Mouse (Mus musculus): Measurements from ENCODE around the gene Zpr1. TPM values are rescaled to one million over a fixed set of nuclear protein-coding genes. Genes with fewer than 3 reads are reported as not detected.

Zpr1 gene
- polyA plus RNA-seq, 1 experiment from 2014 or later, result 70.2 TPM

DNA sequence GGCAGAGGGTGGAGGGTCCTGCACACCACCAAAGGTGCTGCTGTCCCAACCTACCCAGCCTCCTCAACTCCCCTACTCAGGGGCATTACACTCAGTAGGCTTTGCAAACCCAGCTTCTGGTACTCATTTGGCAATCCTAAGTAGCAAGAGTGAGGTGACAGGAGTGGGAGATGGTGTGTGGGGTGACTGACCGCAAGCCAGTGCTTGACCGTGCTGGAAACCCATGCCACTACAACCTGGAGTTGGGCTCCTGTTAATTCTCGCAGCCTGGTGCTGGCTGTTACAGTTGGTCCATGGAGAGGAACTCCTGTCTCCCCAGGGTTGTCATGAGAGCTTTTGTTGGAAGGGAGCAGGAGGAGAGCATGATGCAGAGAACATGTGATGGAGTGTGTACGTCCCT is 2.1 kb upstream of the Zpr1 start:
- Histone ChIP-seq H3K4me1 (replicated peaks; ENCODE audit: control insufficient read depth, insufficient read depth, low read length) (peaks cover 5% of the 10 kb centered on the region; the same call in 1 of the 2 replicates), H3K9me3 (ENCODE audit: control insufficient read depth, low read length) (no peaks in the 10 kb centered on the region), H3K4me3 (ENCODE audit: low read depth, low read length) (no peak overlapping the region), H3K27me3 (replicated peaks; ENCODE audit: control insufficient read depth, insufficient read depth, low read length) (peaks cover 10% of the 10 kb centered on the region; the same call in 1 of the 2 replicates), H3K9ac (ENCODE audit: low read length) (no peak overlapping the region), H3K36me3 (ENCODE audit: control insufficient read depth, insufficient read depth, low read length) (peaks cover 16% of the 10 kb centered on the region), H3K4me2 (ENCODE audit: low read length) (no peak overlapping the region), H3K27ac (ENCODE audit: low read depth) (no peak overlapping the region)
- WGBS, result 89% methylated on average over 4 of the region's 4 CpGs
- ATAC-seq (replicated peaks; ENCODE audit: low FRiP score, low TSS enrichment, low read depth), result no peak
- DNase-seq (ENCODE audit: low spot score), result no peak

GRCm38 (mm10) chr9:46272070-46272469 is 794 bp upstream of the Zpr1 start:
- Histone ChIP-seq H3K4me2 (ENCODE audit: low read length) (no peak overlapping the region), H3K36me3 (ENCODE audit: control insufficient read depth, insufficient read depth, low read length) (peaks cover 29% of the 10 kb centered on the region), H3K9ac (ENCODE audit: low read length) (no peak overlapping the region), H3K4me1 (replicated peaks; ENCODE audit: control insufficient read depth, insufficient read depth, low read length) (peaks cover 5% of the 10 kb centered on the region; the same call in 1 of the 2 replicates), H3K9me3 (ENCODE audit: control insufficient read depth, low read length) (no peaks in the 10 kb centered on the region), H3K27ac (ENCODE audit: low read depth) (no peak overlapping the region), H3K27me3 (replicated peaks; ENCODE audit: control insufficient read depth, insufficient read depth, low read length) (peaks cover 10% of the 10 kb centered on the region; the same call in 1 of the 2 replicates), H3K4me3 (ENCODE audit: low read depth, low read length) (0 out of 2 replicates have a peak overlapping the region, but pooled peaks have one; percentile 61)
- ATAC-seq (replicated peaks; ENCODE audit: low FRiP score, low TSS enrichment, low read depth), result no peak
- 79% methylated on average over 9 of the region's 9 CpGs for WGBS
- DNase-seq (ENCODE audit: low spot score), result no peak

- Histone ChIP-seq H3K4me2 (ENCODE audit: low read length) (no peak overlapping the region), H3K4me3 (ENCODE audit: low read depth, low read length) (no peak overlapping the region), H3K9me3 (ENCODE audit: control insufficient read depth, low read length) (no peaks in the 10 kb centered on the region), H3K36me3 (ENCODE audit: control insufficient read depth, insufficient read depth, low read length) (peaks cover 51% of the 10 kb centered on the region), H3K4me1 (replicated peaks; ENCODE audit: control insufficient read depth, insufficient read depth, low read length) (peaks cover 5% of the 10 kb centered on the region; the same call in 1 of the 2 replicates), H3K27ac (ENCODE audit: low read depth) (no peak overlapping the region), H3K27me3 (replicated peaks; ENCODE audit: control insufficient read depth, insufficient read depth, low read length) (peaks cover 10% of the 10 kb centered on the region; the same call in 1 of the 2 replicates), H3K9ac (ENCODE audit: low read length) (no peak overlapping the region)
- DNase-seq (ENCODE audit: low spot score) (no peak), ATAC-seq (replicated peaks; ENCODE audit: low FRiP score, low TSS enrichment, low read depth) (no peak)
- 90% methylated on average over 9 of the region's 9 CpGs for WGBS
These were observed 1.6 kb downstream of the Zpr1 start for GRCm38 (mm10) chr9:46274494-46274893.

DNA sequence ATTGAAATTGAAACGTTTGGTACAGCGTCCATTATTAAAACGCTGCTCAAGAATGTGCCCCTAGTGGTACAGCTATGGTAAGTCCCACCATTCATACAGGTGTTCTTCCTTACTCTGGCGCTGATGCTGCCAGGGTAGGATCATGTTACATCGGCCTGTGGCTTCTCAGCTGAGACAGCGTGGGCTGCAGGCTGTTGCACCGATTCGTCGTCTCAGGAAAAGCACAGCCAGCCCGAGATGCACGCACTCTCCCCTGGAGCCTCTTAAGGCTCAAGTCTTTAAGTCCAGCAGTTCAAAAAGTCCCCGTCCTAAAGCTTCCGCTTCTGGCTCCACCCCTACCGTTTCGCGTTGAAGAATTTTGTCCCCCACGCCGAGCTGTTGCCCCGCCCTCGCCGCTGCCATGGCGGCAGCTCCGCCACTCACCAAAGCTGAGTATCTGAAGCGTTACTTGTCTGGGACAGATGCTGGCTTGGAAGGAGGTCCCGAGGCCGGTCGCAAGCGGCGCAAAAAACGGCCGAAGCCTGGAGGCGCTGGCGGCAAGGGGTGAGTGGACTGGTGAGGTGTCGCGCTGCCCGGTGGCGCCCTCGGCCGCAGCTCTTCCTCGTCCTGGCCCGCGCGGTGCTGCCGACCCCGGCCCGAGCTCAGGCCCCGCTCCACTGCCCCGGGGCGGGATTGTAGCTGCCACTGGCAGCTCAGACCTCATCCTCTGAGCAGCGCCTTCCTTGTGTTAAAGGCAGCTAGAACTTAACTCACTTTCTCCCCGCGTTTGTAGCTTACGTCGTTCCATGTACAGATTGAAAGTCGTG is 10.0 kb downstream of the Zpr1 start, which contains the start of gene Bud13:
TSS of gene Bud13 (plus strand) at position 378 of the 806 bp plus-strand sequence.
- peak; percentile 92 for ATAC-seq (replicated peaks; ENCODE audit: low FRiP score, low TSS enrichment, low read depth)
- WGBS, result under 1% methylated on average over 55 of the region's 55 CpGs
- H3K36me3 ChIP-seq (ENCODE audit: control insufficient read depth, insufficient read depth, low read length), result peaks cover 56% of the 10 kb centered on the region

GRCm38 (mm10) chr9:46298381-46298780 is 25.5 kb downstream of the Zpr1 start:
- 76% methylated on average over 4 of the region's 4 CpGs for WGBS
- ATAC-seq (replicated peaks; ENCODE audit: low FRiP score, low TSS enrichment, low read depth), result no peak
- Histone ChIP-seq H3K9ac (ENCODE audit: low read length) (no peak overlapping the region), H3K27ac (ENCODE audit: low read depth) (no peak overlapping the region), H3K4me1 (replicated peaks; ENCODE audit: control insufficient read depth, insufficient read depth, low read length) (no peaks in the 10 kb centered on the region), H3K4me2 (ENCODE audit: low read length) (no peak overlapping the region), H3K9me3 (ENCODE audit: control insufficient read depth, low read length) (no peaks in the 10 kb centered on the region), H3K27me3 (replicated peaks; ENCODE audit: control insufficient read depth, insufficient read depth, low read length) (no peaks in the 10 kb centered on the region), H3K4me3 (ENCODE audit: low read depth, low read length) (no peak overlapping the region), H3K36me3 (ENCODE audit: control insufficient read depth, insufficient read depth, low read length) (peaks cover 59% of the 10 kb centered on the region)
- no peak for DNase-seq (ENCODE audit: low spot score)

More for the DNA sequence above, 10.0 kb downstream of the Zpr1 start, which contains the start of gene Bud13:
- no peaks in the 10 kb centered on the region for H3K9me3 ChIP-seq (ENCODE audit: control insufficient read depth, low read length)
- H3K9ac ChIP-seq (ENCODE audit: low read length), result peak within 1 kb of the TSS; percentile 69
- H3K27ac ChIP-seq (ENCODE audit: low read depth), result peak within 1 kb of the TSS; percentile 75
- peak; percentile 99 for DNase-seq (ENCODE audit: low spot score)
- H3K4me3 ChIP-seq (ENCODE audit: low read depth, low read length), result peak within 1 kb of the TSS; percentile 64
- H3K4me2 ChIP-seq (ENCODE audit: low read length), result peak within 1 kb of the TSS; percentile 61
- no peaks in the 10 kb centered on the region for H3K27me3 ChIP-seq (replicated peaks; ENCODE audit: control insufficient read depth, insufficient read depth, low read length)
- peaks cover 5% of the 10 kb centered on the region for H3K4me1 ChIP-seq (replicated peaks; ENCODE audit: control insufficient read depth, insufficient read depth, low read length)

- no peaks in the 10 kb centered on the region for H3K27me3 ChIP-seq (replicated peaks; ENCODE audit: control insufficient read depth, insufficient read depth, low read length)
- ATAC-seq (replicated peaks; ENCODE audit: low FRiP score, low TSS enrichment, low read depth), result 0 out of 2 replicates have a peak, but pooled peaks have one; percentile 41
- H3K27ac ChIP-seq (ENCODE audit: low read depth), result no peak overlapping the region
- no peaks in the 10 kb centered on the region for H3K4me1 ChIP-seq (replicated peaks; ENCODE audit: control insufficient read depth, insufficient read depth, low read length)
- H3K9me3 ChIP-seq (ENCODE audit: control insufficient read depth, low read length), result no peaks in the 10 kb centered on the region
- H3K9ac ChIP-seq (ENCODE audit: low read length), result no peak overlapping the region
- WGBS, result 12% methylated on average over 2 of the region's 2 CpGs
- peak; percentile 68 for DNase-seq (ENCODE audit: low spot score)
- peaks cover 29% of the 10 kb centered on the region for H3K36me3 ChIP-seq (ENCODE audit: control insufficient read depth, insufficient read depth, low read length)
- H3K4me3 ChIP-seq (ENCODE audit: low read depth, low read length), result no peak overlapping the region
- no peak overlapping the region for H3K4me2 ChIP-seq (ENCODE audit: low read length)
These were observed 29.3 kb downstream of the Zpr1 start for GRCm38 (mm10) chr9:46302142-46302541.

- H3K9me3 ChIP-seq (ENCODE audit: control insufficient read depth, low read length), result no peaks in the 10 kb centered on the region
- H3K27me3 ChIP-seq (replicated peaks; ENCODE audit: control insufficient read depth, insufficient read depth, low read length), result no peaks in the 10 kb centered on the region
- 13% methylated on average over 7 of the region's 7 CpGs for WGBS
- H3K36me3 ChIP-seq (ENCODE audit: control insufficient read depth, insufficient read depth, low read length), result no peaks in the 10 kb centered on the region
- no peak overlapping the region for H3K4me2 ChIP-seq (ENCODE audit: low read length)
- H3K9ac ChIP-seq (ENCODE audit: low read length), result no peak overlapping the region
- ATAC-seq (replicated peaks; ENCODE audit: low FRiP score, low TSS enrichment, low read depth) (no peak), DNase-seq (ENCODE audit: low spot score) (no peak)
- no peak overlapping the region for H3K27ac ChIP-seq (ENCODE audit: low read depth)
- no peaks in the 10 kb centered on the region; the same call in 1 of the 2 replicates for H3K4me1 ChIP-seq (replicated peaks; ENCODE audit: control insufficient read depth, insufficient read depth, low read length)
- no peak overlapping the region for H3K4me3 ChIP-seq (ENCODE audit: low read depth, low read length)
These were observed 36.3 kb downstream of the Zpr1 start for GRCm38 (mm10) chr9:46309121-46309520.

GRCm38 (mm10) chr9:46314507-46314906 is 41.6 kb downstream of the Zpr1 start:
- H3K9me3 ChIP-seq (ENCODE audit: control insufficient read depth, low read length), result no peaks in the 10 kb centered on the region
- no peak overlapping the region for H3K4me3 ChIP-seq (ENCODE audit: low read depth, low read length)
- no peak overlapping the region for H3K27ac ChIP-seq (ENCODE audit: low read depth)
- no peaks in the 10 kb centered on the region for H3K4me1 ChIP-seq (replicated peaks; ENCODE audit: control insufficient read depth, insufficient read depth, low read length)
- no peak overlapping the region for H3K4me2 ChIP-seq (ENCODE audit: low read length)
- ATAC-seq (replicated peaks; ENCODE audit: low FRiP score, low TSS enrichment, low read depth) (peak; percentile 58; the same call in 1 of the 2 replicates), DNase-seq (ENCODE audit: low spot score) (peak; percentile 80)
- no peaks in the 10 kb centered on the region for H3K27me3 ChIP-seq (replicated peaks; ENCODE audit: control insufficient read depth, insufficient read depth, low read length)
- H3K36me3 ChIP-seq (ENCODE audit: control insufficient read depth, insufficient read depth, low read length), result no peaks in the 10 kb centered on the region
- no peak overlapping the region for H3K9ac ChIP-seq (ENCODE audit: low read length)
- WGBS, result 8% methylated on average over 4 of the region's 4 CpGs

Data from intestine, embryonic 14.5 days (tissue).